Mouse (Mus musculus) forebrain, embryonic 11.5 days (tissue): ENCODE results near the gene Krtap14. TPM values are rescaled to one million over a fixed set of nuclear protein-coding genes. Genes with fewer than 3 reads are reported as not detected.

Experiments used
- ATAC-seq: fragments of 200-750 bp; cut with Nextera tagmentation; replicated peaks from 2 replicates; pipeline ENCODE4 v1.8.0; 2017; ENCODE audit warnings: moderate TSS enrichment; ENCODE audit not compliant: low FRiP score
- DNase-seq: peaks from one replicate; pipeline ENCODE4 v3.0.0-alpha.2; 2017; ENCODE audit warnings: low spot score
- H3K27ac ChIP-seq: fragments of 300-500 bp; sonication (generic); 2 replicates; pipeline ENCODE4 v1.5.1; 2014; ENCODE audit warnings: low read depth, low read length
- H3K27me3 ChIP-seq: fragments of 300-500 bp; sonication (generic); 2 replicates; pipeline ENCODE4 v1.6.1; 2014; ENCODE audit warnings: mild to moderate bottlenecking, low read length, mixed read lengths; ENCODE audit not compliant: control insufficient read depth, insufficient read depth
- H3K36me3 ChIP-seq: fragments of 300-500 bp; sonication (generic); 2 replicates; pipeline ENCODE4 v1.6.1; 2014; ENCODE audit warnings: mild to moderate bottlenecking, low read length, moderate library complexity, mixed read lengths; ENCODE audit not compliant: control insufficient read depth, insufficient read depth
- H3K4me1 ChIP-seq: fragments of 300-500 bp; sonication (generic); replicated peaks from 2 replicates; pipeline ENCODE4 v1.6.1; 2014; ENCODE audit warnings: low read length, mixed read lengths; ENCODE audit not compliant: control insufficient read depth, insufficient read depth
- H3K4me2 ChIP-seq: fragments of 300-500 bp; sonication (generic); 2 replicates; pipeline ENCODE4 v1.6.1; 2014; ENCODE audit warnings: low read depth, mild to moderate bottlenecking, low read length, moderate library complexity, mixed read lengths; ENCODE audit not compliant: severe bottlenecking
- H3K4me3 ChIP-seq: fragments of 300-500 bp; sonication (generic); 2 replicates; pipeline ENCODE4 v1.5.1; 2014; ENCODE audit warnings: low read depth, low read length
- H3K9ac ChIP-seq: fragments of 300-500 bp; sonication (generic); 2 replicates; pipeline ENCODE4 v1.6.1; 2014; ENCODE audit warnings: low read length
- H3K9me3 ChIP-seq: fragments of 300-500 bp; sonication (generic); 2 replicates; pipeline ENCODE4 v1.6.1; 2016; ENCODE audit warnings: low read length, mixed read lengths; ENCODE audit not compliant: control insufficient read depth
- WGBS: fragments of 180-500 bp; shearing (Covaris S2); extraction: QIAGEN DNeasy Blood & Tissue Kit; methylation state at CpG from one replicate; pipeline ENCODE4 v1.1.7; 2014; 5-methylcytosine and 5-hydroxymethylcytosine counted together
- polyA plus RNA-seq: library from polyadenylated mRNA; unstranded; fragments of >200 nt; fragmentation: Nextera tagmentation; extraction: Ambion mirVana; gene quantifications from 2 replicates; pipeline ENCODE4 v1.2.1, GENCODE M21; 2014

Gene Krtap14
- polyA plus RNA-seq = not detected in 2 replicates

DNA sequence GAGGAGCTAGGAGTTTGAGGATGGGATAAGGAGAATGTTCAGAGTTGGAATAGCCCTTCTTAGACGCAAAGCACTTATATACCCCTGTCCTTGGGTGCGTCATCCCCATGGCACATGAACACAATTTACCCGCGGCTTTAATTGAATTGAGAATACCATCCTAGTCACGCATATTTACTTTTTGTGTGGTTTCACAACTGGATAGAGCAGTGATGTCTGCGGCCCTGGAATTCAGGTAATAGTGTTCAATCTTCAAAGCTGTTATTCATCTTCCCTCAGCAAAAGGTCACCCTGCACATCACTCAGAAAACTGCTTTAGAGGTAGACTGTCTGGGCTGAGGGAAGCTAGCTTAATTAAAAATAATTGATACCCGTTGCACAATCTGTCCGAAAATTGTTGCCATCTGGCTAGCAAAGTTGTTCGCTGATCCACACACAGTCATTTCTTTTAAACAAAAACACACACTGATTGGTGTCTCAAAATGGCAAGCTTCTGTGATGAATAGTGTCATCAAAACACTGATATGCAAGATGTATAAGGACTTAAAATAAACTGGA, at the start of gene Krtap14:
Gene Krtap14, minus strand, starts transcription at position 51 of the 558 bp plus-strand sequence.
- no peak within 1 kb of the TSS for H3K27ac ChIP-seq
- DNase-seq = no peak

GRCm38 (mm10) chr16:88874169-88874568, 48.2 kb upstream of the Krtap14 start, which contains the start of gene Krtap19-2:
TSS of gene Krtap19-2 (minus strand) at chr16:88874269.
- Histone ChIP-seq H3K27ac (no peak within 1 kb of the TSS), H3K36me3 (no peaks in the 10 kb centered on the region), H3K4me1 (no peaks in the 10 kb centered on the region), H3K9me3 (no peaks in the 10 kb centered on the region), H3K4me3 (no peak within 1 kb of the TSS), H3K4me2 (no peak within 1 kb of the TSS), H3K27me3 (no peaks in the 10 kb centered on the region), H3K9ac (no peak within 1 kb of the TSS)
- ATAC-seq (no peak), DNase-seq (no peak)
- 97% methylated on average over 3 of the region's 3 CpGs for WGBS

More for the DNA sequence above, at the start of gene Krtap14:
- Histone ChIP-seq H3K27me3 (no peaks in the 10 kb centered on the region), H3K36me3 (no peaks in the 10 kb centered on the region), H3K4me3 (no peak within 1 kb of the TSS), H3K9me3 (no peaks in the 10 kb centered on the region), H3K9ac (no peak within 1 kb of the TSS), H3K4me2 (no peak within 1 kb of the TSS), H3K4me1 (no peaks in the 10 kb centered on the region)
- no peak for ATAC-seq
- WGBS = 78% methylated on average over 9 of the region's 9 CpGs

GRCm38 (mm10) chr16:88869311-88869710, 43.4 kb upstream of the Krtap14 start, which contains the start of gene Krtap19-1:
TSS of gene Krtap19-1 (minus strand) at chr16:88869411.
- Histone ChIP-seq H3K9me3 (no peaks in the 10 kb centered on the region), H3K27me3 (no peaks in the 10 kb centered on the region), H3K36me3 (no peaks in the 10 kb centered on the region), H3K4me3 (no peak within 1 kb of the TSS), H3K27ac (no peak within 1 kb of the TSS), H3K4me2 (no peak within 1 kb of the TSS), H3K4me1 (no peaks in the 10 kb centered on the region), H3K9ac (no peak within 1 kb of the TSS)
- WGBS = 89% methylated on average over 6 of the region's 6 CpGs
- ATAC-seq (no peak), DNase-seq (no peak)

- no peak overlapping the region for H3K9ac ChIP-seq
- H3K4me3 ChIP-seq = no peak overlapping the region
- no peaks in the 10 kb centered on the region for H3K4me1 ChIP-seq
- no peaks in the 10 kb centered on the region for H3K27me3 ChIP-seq
- no peak for DNase-seq
- no peak for ATAC-seq
- H3K36me3 ChIP-seq = no peaks in the 10 kb centered on the region
- H3K9me3 ChIP-seq = no peaks in the 10 kb centered on the region
- WGBS = 90% methylated on average over 4 of the region's 4 CpGs
- H3K27ac ChIP-seq = no peak overlapping the region
- no peak overlapping the region for H3K4me2 ChIP-seq
Observed at GRCm38 (mm10) chr16:88864887-88865407, 39.0 kb upstream of the Krtap14 start.

DNA sequence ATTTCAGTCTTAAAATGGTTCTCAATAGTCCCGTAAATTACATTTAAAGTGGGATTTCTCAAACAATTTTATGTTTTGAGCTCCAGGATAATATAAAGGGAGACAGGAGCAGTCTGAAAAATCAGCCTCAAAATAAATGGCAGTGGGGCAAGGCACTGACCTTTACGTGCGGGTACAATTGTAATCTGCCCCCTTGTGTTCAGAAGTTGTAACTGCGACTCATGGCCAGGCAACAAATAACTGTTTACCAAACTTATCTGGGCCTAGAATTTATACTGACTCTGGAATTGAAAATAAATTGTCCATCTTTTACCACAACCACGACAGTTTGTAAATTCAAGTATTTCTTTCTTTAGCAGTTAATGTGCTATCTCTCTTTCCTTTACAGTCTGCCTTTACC, 25.5 kb upstream of the Krtap14 start:
- Histone ChIP-seq H3K9me3 (no peaks in the 10 kb centered on the region), H3K36me3 (no peaks in the 10 kb centered on the region), H3K27me3 (no peaks in the 10 kb centered on the region), H3K27ac (no peak overlapping the region), H3K4me2 (no peak overlapping the region), H3K4me1 (no peaks in the 10 kb centered on the region), H3K9ac (no peak overlapping the region), H3K4me3 (no peak overlapping the region)
- ATAC-seq = no peak
- WGBS = 11% methylated on average over 5 of the region's 5 CpGs
- no peak for DNase-seq

DNA sequence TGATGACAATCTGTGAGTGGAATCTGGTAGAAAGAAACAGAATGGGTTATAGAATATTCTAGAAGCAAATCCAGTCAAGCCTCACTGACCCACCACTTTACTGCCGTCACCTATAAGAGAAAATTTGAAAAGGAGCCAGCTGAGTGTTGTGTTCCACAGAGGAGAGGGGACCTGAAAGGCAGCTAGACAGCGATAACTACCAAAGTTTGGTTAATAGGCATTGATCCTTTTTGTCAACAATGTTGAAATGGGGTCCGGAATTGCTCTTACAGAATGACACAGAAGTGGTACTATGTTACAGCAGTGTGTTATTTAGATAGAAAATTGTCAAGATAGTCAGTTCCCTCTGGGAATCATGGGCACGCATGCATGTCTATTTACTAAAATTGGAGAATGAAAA, 22.6 kb upstream of the Krtap14 start:
- no peak overlapping the region for H3K9ac ChIP-seq
- H3K27me3 ChIP-seq = no peaks in the 10 kb centered on the region
- H3K9me3 ChIP-seq = no peaks in the 10 kb centered on the region
- no peak overlapping the region for H3K27ac ChIP-seq
- H3K4me2 ChIP-seq = no peak overlapping the region
- ATAC-seq = no peak
- 94% methylated on average over 4 of the region's 4 CpGs for WGBS
- H3K36me3 ChIP-seq = no peaks in the 10 kb centered on the region
- no peak overlapping the region for H3K4me3 ChIP-seq
- H3K4me1 ChIP-seq = no peaks in the 10 kb centered on the region
- no peak for DNase-seq

DNA sequence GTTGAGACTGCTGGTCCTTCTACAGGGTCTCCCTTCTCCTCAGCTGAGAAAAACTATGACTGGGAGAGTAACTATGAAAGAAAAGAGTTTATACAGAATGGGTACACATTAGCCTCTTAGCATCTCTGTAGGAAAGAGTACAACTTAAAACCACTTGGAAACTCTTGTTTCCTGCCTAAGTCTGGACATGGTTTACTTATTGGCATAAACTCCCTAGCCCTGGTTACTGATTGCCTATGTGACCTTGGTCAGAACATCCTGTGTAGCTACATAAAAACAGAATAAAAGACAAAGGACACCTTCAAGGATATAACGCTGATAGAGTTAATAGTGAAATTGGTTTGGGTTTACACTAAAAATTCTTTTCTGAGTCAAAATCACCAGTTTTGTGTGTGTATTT, 21.4 kb upstream of the Krtap14 start:
- no peak overlapping the region for H3K9ac ChIP-seq
- no peaks in the 10 kb centered on the region for H3K36me3 ChIP-seq
- whole genome bisulfite sequencing = 100% methylated on average over 1 of the region's 1 CpGs
- H3K4me1 ChIP-seq = no peaks in the 10 kb centered on the region
- no peaks in the 10 kb centered on the region for H3K27me3 ChIP-seq
- DNase-seq (no peak), ATAC-seq (no peak)
- H3K9me3 ChIP-seq = no peaks in the 10 kb centered on the region
- no peak overlapping the region for H3K4me3 ChIP-seq
- no peak overlapping the region for H3K27ac ChIP-seq
- no peak overlapping the region for H3K4me2 ChIP-seq

- H3K9ac ChIP-seq = no peak overlapping the region
- H3K27me3 ChIP-seq = no peaks in the 10 kb centered on the region
- no peak overlapping the region for H3K27ac ChIP-seq
- DNase-seq (no peak), ATAC-seq (no peak)
- H3K9me3 ChIP-seq = no peaks in the 10 kb centered on the region
- no peaks in the 10 kb centered on the region for H3K4me1 ChIP-seq
- WGBS = 72% methylated on average over 3 of the region's 3 CpGs
- H3K36me3 ChIP-seq = no peaks in the 10 kb centered on the region
- H3K4me2 ChIP-seq = no peak overlapping the region
- no peak overlapping the region for H3K4me3 ChIP-seq
Observed at GRCm38 (mm10) chr16:88826978-88827377, 1.0 kb upstream of the Krtap14 start.

DNA sequence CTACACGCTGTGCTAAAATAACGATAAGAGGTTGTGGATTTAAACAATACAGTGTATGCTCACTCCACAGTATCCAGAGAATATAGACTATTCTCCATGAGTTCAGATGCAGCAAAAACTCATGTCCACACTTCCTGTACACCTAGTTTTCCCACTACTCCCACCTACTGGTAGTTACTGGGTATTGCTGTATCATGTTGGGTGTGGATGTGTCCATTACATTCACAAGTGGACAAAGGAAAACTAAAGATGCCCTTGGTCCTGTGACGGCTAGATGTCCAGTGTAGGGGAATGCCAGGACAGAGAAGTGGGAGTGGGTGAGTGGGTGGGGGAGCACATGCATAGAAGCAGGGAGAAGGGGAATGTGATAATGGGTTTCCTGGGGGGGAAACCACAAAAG, 2.2 kb downstream of the Krtap14 start:
- Histone ChIP-seq H3K9me3 (no peaks in the 10 kb centered on the region), H3K36me3 (no peaks in the 10 kb centered on the region), H3K9ac (no peak overlapping the region), H3K27ac (no peak overlapping the region), H3K27me3 (no peaks in the 10 kb centered on the region), H3K4me2 (no peak overlapping the region), H3K4me3 (no peak overlapping the region), H3K4me1 (no peaks in the 10 kb centered on the region)
- ATAC-seq (peak; percentile 64), DNase-seq (no peak)
- 74% methylated on average over 3 of the region's 3 CpGs for WGBS
